Mouse (Mus musculus) embryonic facial prominence, embryonic 13.5 days (tissue): ENCODE data around the gene Gpr146. TPM values are rescaled to one million over a fixed set of nuclear protein-coding genes. Genes with fewer than 3 reads are reported as not detected.

ENCODE experiments used
- ATAC-seq: fragments of 200-750 bp; cut with Nextera tagmentation; 2 replicates; pipeline ENCODE4 v1.8.0; 2017; ENCODE audit warnings: low read depth; ENCODE audit not compliant: insufficient number of reproducible peaks, insufficient read depth, low FRiP score, low TSS enrichment
- H3K27ac ChIP-seq: fragments of 300-500 bp; sonication (generic); 2 replicates; pipeline ENCODE4 v1.5.1; 2015; ENCODE audit warnings: moderate library complexity, mild to moderate bottlenecking, inconsistent platforms
- H3K27me3 ChIP-seq: fragments of 300-500 bp; sonication (generic); 2 replicates; pipeline ENCODE4 v1.6.1; 2015; ENCODE audit warnings: mild to moderate bottlenecking, inconsistent platforms
- H3K36me3 ChIP-seq: fragments of 300-500 bp; sonication (generic); 2 replicates; pipeline ENCODE4 v1.6.1; 2015; ENCODE audit warnings: mild to moderate bottlenecking, inconsistent platforms
- H3K4me1 ChIP-seq: fragments of 300-500 bp; sonication (generic); 2 replicates; pipeline ENCODE4 v1.6.1; 2015; ENCODE audit warnings: inconsistent platforms
- H3K4me2 ChIP-seq: fragments of 300-500 bp; sonication (generic); 2 replicates; pipeline ENCODE4 v1.6.1; 2015; ENCODE audit warnings: moderate library complexity, mild to moderate bottlenecking, inconsistent platforms
- H3K4me3 ChIP-seq: fragments of 300-500 bp; sonication (generic); 2 replicates; pipeline ENCODE4 v1.5.1; 2015; ENCODE audit warnings: mild to moderate bottlenecking, inconsistent platforms
- H3K9ac ChIP-seq: fragments of 300-500 bp; sonication (generic); 2 replicates; pipeline ENCODE4 v1.6.1; 2015; ENCODE audit warnings: mild to moderate bottlenecking, inconsistent platforms
- H3K9me3 ChIP-seq: fragments of 300-500 bp; sonication (generic); 2 replicates; pipeline ENCODE4 v1.6.1; 2016; ENCODE audit warnings: inconsistent platforms
- WGBS: fragments of 180-500 bp; shearing (Covaris S2); methylation state at CpG from one replicate; pipeline ENCODE4 v1.1.7; 2015; ENCODE audit warnings: mixed read lengths; 5-methylcytosine and 5-hydroxymethylcytosine counted together
- microRNA counts: library from miRNA; unstranded; fragments of <30 nt; microRNA quantifications from one replicate; lab custom pipeline; 2016
- microRNA-seq: library from miRNA; unstranded; fragments of <30 nt; microRNA quantifications from one replicate; pipeline ENCODE4, GENCODE M21; 2016
- polyA plus RNA-seq: library from polyadenylated mRNA; unstranded; fragments of >200 nt; fragmentation: Nextera tagmentation; extraction: Ambion mirVana; gene quantifications from 2 replicates; pipeline ENCODE4 v1.2.1, GENCODE M21; 2015

Gpr146 gene
- polyA plus RNA-seq, 1 experiment from 2014 or later: 2.5 TPM

GRCm38 (mm10) chr5:139437769-139438168 lies 60.3 kb downstream of the Gpr146 start:
- no peaks in the 10 kb centered on the region for H3K27me3 ChIP-seq
- H3K36me3 ChIP-seq: 0 out of 2 replicates have a peak, but pooled peaks cover 3% of the 10 kb centered on the region
- 91% methylated on average over 4 of the region's 4 CpGs for WGBS
- peaks cover 2% of the 10 kb centered on the region; the same call in 1 of the 2 replicates for H3K4me1 ChIP-seq
- no peak for ATAC-seq
- no peak overlapping the region for H3K27ac ChIP-seq
- no peak overlapping the region for H3K4me3 ChIP-seq
- H3K4me2 ChIP-seq: no peak overlapping the region
- H3K9ac ChIP-seq: no peak overlapping the region
- H3K9me3 ChIP-seq: no peaks in the 10 kb centered on the region

- H3K9me3 ChIP-seq: no peaks in the 10 kb centered on the region
- H3K36me3 ChIP-seq: 0 out of 2 replicates have a peak, but pooled peaks cover 3% of the 10 kb centered on the region
- H3K4me2 ChIP-seq: no peak overlapping the region
- peaks cover 6% of the 10 kb centered on the region; the same call in 1 of the 2 replicates for H3K4me1 ChIP-seq
- no peak for ATAC-seq
- H3K4me3 ChIP-seq: no peak overlapping the region
- H3K27me3 ChIP-seq: no peaks in the 10 kb centered on the region
- H3K27ac ChIP-seq: no peak overlapping the region
- H3K9ac ChIP-seq: no peak overlapping the region
- 85% methylated on average over 12 of the region's 12 CpGs for WGBS
Observed at GRCm38 (mm10) chr5:139438440-139438839, 60.9 kb downstream of the Gpr146 start.

GRCm38 (mm10) chr5:139440451-139440850 lies 63.0 kb downstream of the Gpr146 start:
- WGBS: 82% methylated on average over 5 of the region's 5 CpGs
- H3K4me2 ChIP-seq: no peak overlapping the region
- no peak overlapping the region for H3K9ac ChIP-seq
- H3K4me3 ChIP-seq: no peak overlapping the region
- peaks cover 6% of the 10 kb centered on the region; the same call in 1 of the 2 replicates for H3K4me1 ChIP-seq
- no peak for ATAC-seq
- H3K9me3 ChIP-seq: no peaks in the 10 kb centered on the region
- no peaks in the 10 kb centered on the region for H3K27me3 ChIP-seq
- H3K36me3 ChIP-seq: 0 out of 2 replicates have a peak, but pooled peaks cover 3% of the 10 kb centered on the region
- H3K27ac ChIP-seq: no peak overlapping the region

- WGBS: 92% methylated on average over 11 of the region's 11 CpGs
- H3K27me3 ChIP-seq: no peaks in the 10 kb centered on the region
- no peak for ATAC-seq
- 0 out of 2 replicates have a peak, but pooled peaks cover 3% of the 10 kb centered on the region for H3K36me3 ChIP-seq
- no peak overlapping the region for H3K27ac ChIP-seq
- no peak overlapping the region for H3K4me3 ChIP-seq
- H3K4me2 ChIP-seq: no peak overlapping the region
- peaks cover 6% of the 10 kb centered on the region; the same call in 1 of the 2 replicates for H3K4me1 ChIP-seq
- no peak overlapping the region for H3K9ac ChIP-seq
- no peaks in the 10 kb centered on the region for H3K9me3 ChIP-seq
Observed at GRCm38 (mm10) chr5:139440926-139441725, 63.6 kb downstream of the Gpr146 start.

GRCm38 (mm10) chr5:139441726-139442018 lies 64.2 kb downstream of the Gpr146 start:
- ATAC-seq: no peak
- 88% methylated on average over 2 of the region's 2 CpGs for WGBS
- H3K4me3 ChIP-seq: no peak overlapping the region

GRCm38 (mm10) chr5:139442428-139442827 lies 64.9 kb downstream of the Gpr146 start:
- Histone ChIP-seq H3K9me3 (no peaks in the 10 kb centered on the region), H3K4me1 (peaks cover 6% of the 10 kb centered on the region; the same call in 1 of the 2 replicates), H3K4me2 (no peak overlapping the region), H3K9ac (no peak overlapping the region), H3K27me3 (no peaks in the 10 kb centered on the region), H3K36me3 (no peaks in the 10 kb centered on the region), H3K4me3 (no peak overlapping the region), H3K27ac (no peak overlapping the region)
- ATAC-seq: no peak
- WGBS: 76% methylated on average over 12 of the region's 12 CpGs

More at GRCm38 (mm10) chr5:139441726-139442018, 64.2 kb downstream of the Gpr146 start:
- H3K27ac ChIP-seq: no peak overlapping the region
- H3K9ac ChIP-seq: no peak overlapping the region
- 0 out of 2 replicates have a peak, but pooled peaks cover under 1% of the 10 kb centered on the region for H3K36me3 ChIP-seq
- H3K9me3 ChIP-seq: no peaks in the 10 kb centered on the region
- peaks cover 6% of the 10 kb centered on the region; the same call in 1 of the 2 replicates for H3K4me1 ChIP-seq
- H3K27me3 ChIP-seq: no peaks in the 10 kb centered on the region
- H3K4me2 ChIP-seq: no peak overlapping the region

GRCm38 (mm10) chr5:139442962-139443361 lies 65.5 kb downstream of the Gpr146 start:
- H3K4me1 ChIP-seq: peaks cover 6% of the 10 kb centered on the region; the same call in 1 of the 2 replicates
- H3K9me3 ChIP-seq: no peaks in the 10 kb centered on the region
- no peak overlapping the region for H3K4me3 ChIP-seq
- no peak overlapping the region for H3K9ac ChIP-seq
- H3K27ac ChIP-seq: no peak overlapping the region
- 69% methylated on average over 4 of the region's 4 CpGs for WGBS
- ATAC-seq: no peak
- no peaks in the 10 kb centered on the region for H3K36me3 ChIP-seq
- no peak overlapping the region for H3K4me2 ChIP-seq
- H3K27me3 ChIP-seq: no peaks in the 10 kb centered on the region

- no peaks in the 10 kb centered on the region for H3K27me3 ChIP-seq
- no peak overlapping the region for H3K27ac ChIP-seq
- no peak for ATAC-seq
- no peak overlapping the region for H3K9ac ChIP-seq
- 74% methylated on average over 8 of the region's 8 CpGs for WGBS
- no peak overlapping the region for H3K4me3 ChIP-seq
- H3K36me3 ChIP-seq: no peaks in the 10 kb centered on the region
- no peak overlapping the region for H3K4me2 ChIP-seq
- no peaks in the 10 kb centered on the region for H3K9me3 ChIP-seq
- peaks cover 13% of the 10 kb centered on the region for H3K4me1 ChIP-seq
Observed at GRCm38 (mm10) chr5:139445258-139445657, 67.8 kb downstream of the Gpr146 start.

MicroRNA genes within 50 kb of the gene (microRNA counts, 519-probe panel; counts per million panel counts)
- microRNA mmu-miR-339-3p (lab: Ali Mortazavi, UCI) (236 counts per million, percentile 44 among the panel's probes with 10 or more counts), microRNA mmu-miR-339-5p (lab: Ali Mortazavi, UCI) (236 counts per million, percentile 44 among the panel's probes with 10 or more counts)

Small RNAs within 50 kb of the gene (microRNA-seq; reads per million reads assigned to microRNA genes)
- 612 reads per million, percentile 73 among the genes with 10 or more reads in this experiment for gene Mir339

Other genes with a start within 250 kb of the Gpr146 start
- gene Prkar1b, start 227.7 kb upstream of the Gpr146 start, polyA plus RNA-seq: 27.7 and 31.1 TPM in 2 replicates
- 4.4 and 4.6 TPM in 2 replicates for gene Dnaaf5, start 227.5 kb upstream of the Gpr146 start, polyA plus RNA-seq
- 51.5 and 53.0 TPM in 2 replicates for gene Sun1, start 177.1 kb upstream of the Gpr146 start, polyA plus RNA-seq
- 137 and 160 TPM in 2 replicates for gene Get4, start 125.4 kb upstream of the Gpr146 start, polyA plus RNA-seq
- gene Adap1, start 52.1 kb upstream of the Gpr146 start, polyA plus RNA-seq: 0.61 and 0.63 TPM in 2 replicates
- gene Cox19, start 26.3 kb upstream of the Gpr146 start, polyA plus RNA-seq: 88.4 and 108 TPM in 2 replicates
- gene Cyp2w1, start 25.1 kb upstream of the Gpr146 start, polyA plus RNA-seq: 12.8 and 17.0 TPM in 2 replicates
- gene C130050O18Rik, start 27.6 kb downstream of the Gpr146 start, polyA plus RNA-seq: 3.1 and 3.5 TPM in 2 replicates
- gene Gper1, start 45.5 kb downstream of the Gpr146 start, polyA plus RNA-seq: 1.2 and 1.6 TPM in 2 replicates
- 32.6 and 35.6 TPM in 2 replicates for gene 3110082I17Rik, start 82.8 kb downstream of the Gpr146 start, polyA plus RNA-seq
- 10.5 and 12.2 TPM in 2 replicates for gene Zfand2a, start 106.9 kb downstream of the Gpr146 start, polyA plus RNA-seq
- gene Uncx, start 165.8 kb downstream of the Gpr146 start, polyA plus RNA-seq: 2.3 and 4.4 TPM in 2 replicates